Mouse (Mus musculus): ENCODE data around the gene Ccl21b.
"Not testable (repeated sequence)": the region's sequence is repeated elsewhere in the genome, so short reads cannot be mapped to it uniquely, and the experiment has no call there.

- TF ChIP-seq ZC3H11A (IDR thresholded peaks at IDR 0.05; ENCODE audit: borderline replicate concordance, low read depth, low read length); MAFK (IDR thresholded peaks at IDR 0.05; ENCODE audit: insufficient read depth, low read depth, low read length); CHD2 (IDR thresholded peaks at IDR 0.05; ENCODE audit: low read depth, low read length); HCFC1 (IDR thresholded peaks at IDR 0.05; ENCODE audit: borderline replicate concordance, insufficient read depth, low read length); ZNF384 (IDR thresholded peaks at IDR 0.05; ENCODE audit: low read depth, low read length): not testable (repeated sequence)
Observed at GRCm38 (mm10) chr4:42240339-42240738, 15.2 kb upstream of the Ccl21b start, which contains the start of gene Gm10600.
